In genomic region chr4:133800589-133800988, GRCm38 (mm10) we compare ENCODE assay signal across 17 mouse cellular contexts.
"Had no signal": no experiment of that assay in that cellular context is flagged by ENCODE, and none has a peak within 500 bp of the region (broad histone marks: within the 10 kb centered on the region; RNA-seq: fewer than 3 reads in every experiment).

No protein-coding gene starts in this region.

- ATAC-seq: intestine, embryonic 16.5 days had no signal

- DNase-seq: kidney, adult 18-20 months; kidney, adult 9 months; kidney, postnatal 14 days; layer of hippocampus, adult 9-11 months; layer of hippocampus, postnatal 36 days; liver, embryonic 13.5 days; lung, adult 2 months; lung, postnatal 14 days; lung, postnatal 4 days; midbrain, embryonic 14.5 days; retina, postnatal 1 day; right cerebral cortex, postnatal 25 days; spleen, adult 18-20 months; thymus, adult 2 months; thymus, postnatal 14 days; thymus, postnatal 4 days had no signal
